Mouse (Mus musculus): Measurements from ENCODE around the gene Rxfp4. TPM values are rescaled to one million over a fixed set of nuclear protein-coding genes. Genes with fewer than 3 reads are reported as not detected.

Gene Rxfp4
- not detected in 2 replicates for polyA plus RNA-seq (2014; fragmentation: Nextera tagmentation; extraction: Ambion mirVana)

GRCm38 (mm10) chr3:88652846-88653515, at the start of gene Rxfp4:
Rxfp4 (minus strand) TSS chr3:88653142.
- Histone ChIP-seq H3K27ac (no peak within 1 kb of the TSS), H3K9me3 (ENCODE audit: control insufficient read depth, low read length) (no peaks in the 10 kb centered on the region), H3K4me2 (replicated peaks) (no peak within 1 kb of the TSS), H3K27me3 (ENCODE audit: control insufficient read depth, insufficient read depth, low read length) (no peaks in the 10 kb centered on the region), H3K36me3 (replicated peaks; ENCODE audit: control insufficient read depth, insufficient read depth) (peaks cover 8% of the 10 kb centered on the region), H3K9ac (no peak within 1 kb of the TSS), H3K4me3 (replicated peaks; ENCODE audit: low read length) (no peak within 1 kb of the TSS), H3K4me1 (replicated peaks; ENCODE audit: control insufficient read depth, insufficient read depth, low read length) (no peaks in the 10 kb centered on the region)
- DNase-seq (ENCODE audit: low spot score) (no peak), ATAC-seq (ENCODE audit: low FRiP score) (no peak)
- 94% methylated on average over 17 of the region's 17 CpGs for WGBS

DNA sequence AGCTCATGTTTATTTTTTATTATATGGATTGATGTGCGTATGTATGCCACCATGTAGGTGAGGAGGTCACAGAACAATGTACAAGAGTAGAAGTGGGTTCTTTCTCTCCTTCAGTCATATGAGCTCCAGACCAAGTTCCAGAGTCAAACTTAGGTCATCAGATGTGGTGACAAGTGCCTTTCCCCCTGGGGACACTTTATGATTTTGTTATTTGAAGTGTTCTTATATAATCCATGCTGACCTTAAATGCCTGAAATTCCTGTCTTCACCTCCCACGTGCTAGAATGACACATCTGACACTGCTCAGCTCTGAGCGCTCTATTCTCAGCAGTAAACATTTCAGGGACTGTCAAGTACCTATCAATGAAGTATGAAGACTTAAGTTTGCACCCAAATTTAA, 48.3 kb upstream of the Rxfp4 start:
- Histone ChIP-seq H3K27ac (no peak overlapping the region), H3K4me2 (replicated peaks) (no peak overlapping the region), H3K36me3 (replicated peaks; ENCODE audit: control insufficient read depth, insufficient read depth) (peaks cover 96% of the 10 kb centered on the region), H3K9ac (no peak overlapping the region), H3K9me3 (ENCODE audit: control insufficient read depth, low read length) (no peaks in the 10 kb centered on the region), H3K27me3 (ENCODE audit: control insufficient read depth, insufficient read depth, low read length) (no peaks in the 10 kb centered on the region), H3K4me1 (replicated peaks; ENCODE audit: control insufficient read depth, insufficient read depth, low read length) (no peaks in the 10 kb centered on the region), H3K4me3 (replicated peaks; ENCODE audit: low read length) (no peak overlapping the region)
- ATAC-seq (ENCODE audit: low FRiP score) = no peak
- DNase-seq (ENCODE audit: low spot score) = no peak
- WGBS = 89% methylated on average over 3 of the region's 3 CpGs

DNA sequence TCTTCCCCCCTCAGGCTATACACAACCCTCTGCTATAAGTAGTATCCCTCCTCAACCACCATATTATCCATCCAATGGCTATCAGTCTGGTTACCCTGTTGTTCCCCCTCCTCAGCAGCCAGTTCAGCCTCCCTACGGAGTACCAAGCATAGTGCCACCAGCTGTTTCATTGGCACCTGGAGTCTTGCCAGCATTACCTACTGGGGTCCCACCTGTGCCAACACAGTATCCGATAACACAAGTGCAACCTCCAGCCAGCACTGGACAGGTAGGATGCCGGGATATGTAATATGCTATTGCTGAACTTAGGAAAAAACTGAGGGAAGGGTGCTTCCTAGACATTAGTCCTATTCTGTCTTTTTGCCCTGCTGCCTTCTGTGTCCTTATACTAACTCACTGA, 47.3 kb upstream of the Rxfp4 start:
- H3K9me3 ChIP-seq (ENCODE audit: control insufficient read depth, low read length) = no peaks in the 10 kb centered on the region
- 90% methylated on average over 3 of the region's 3 CpGs for WGBS

DNA sequence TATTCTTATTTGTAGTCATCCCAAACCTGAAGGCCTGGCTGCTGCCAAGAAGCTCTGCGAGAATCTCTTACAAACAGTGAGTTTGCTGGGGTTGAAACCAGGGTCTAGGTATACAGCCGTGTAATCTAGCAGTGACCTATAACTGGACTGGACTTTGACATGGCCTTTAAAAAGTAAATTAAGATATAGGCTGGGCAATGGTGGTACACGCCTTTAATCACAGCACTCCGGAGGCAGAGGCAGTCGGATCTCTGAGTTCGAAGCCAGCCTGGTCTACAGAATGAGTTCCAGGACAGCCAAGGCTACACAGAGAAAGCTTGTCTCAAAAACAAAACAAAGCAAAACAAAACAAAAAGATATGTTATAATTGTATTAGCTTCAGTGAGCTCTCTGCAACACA, 45.9 kb upstream of the Rxfp4 start:
- Histone ChIP-seq H3K9me3 (ENCODE audit: control insufficient read depth, low read length) (no peaks in the 10 kb centered on the region), H3K9ac (no peak overlapping the region), H3K36me3 (replicated peaks; ENCODE audit: control insufficient read depth, insufficient read depth) (peaks cover 97% of the 10 kb centered on the region), H3K4me1 (replicated peaks; ENCODE audit: control insufficient read depth, insufficient read depth, low read length) (no peaks in the 10 kb centered on the region), H3K27ac (no peak overlapping the region), H3K4me3 (replicated peaks; ENCODE audit: low read length) (no peak overlapping the region), H3K27me3 (ENCODE audit: control insufficient read depth, insufficient read depth, low read length) (no peaks in the 10 kb centered on the region), H3K4me2 (replicated peaks) (no peak overlapping the region)
- ATAC-seq (ENCODE audit: low FRiP score) = no peak
- DNase-seq (ENCODE audit: low spot score) = no peak
- 96% methylated on average over 6 of the region's 6 CpGs for WGBS

More for the DNA sequence above, 47.3 kb upstream of the Rxfp4 start:
- no peaks in the 10 kb centered on the region for H3K27me3 ChIP-seq (ENCODE audit: control insufficient read depth, insufficient read depth, low read length)
- H3K36me3 ChIP-seq (replicated peaks; ENCODE audit: control insufficient read depth, insufficient read depth) = peaks cover 97% of the 10 kb centered on the region
- DNase-seq (ENCODE audit: low spot score) (no peak), ATAC-seq (ENCODE audit: low FRiP score) (no peak)
- no peak overlapping the region for H3K4me2 ChIP-seq (replicated peaks)
- no peak overlapping the region for H3K4me3 ChIP-seq (replicated peaks; ENCODE audit: low read length)
- H3K4me1 ChIP-seq (replicated peaks; ENCODE audit: control insufficient read depth, insufficient read depth, low read length) = no peaks in the 10 kb centered on the region
- no peak overlapping the region for H3K27ac ChIP-seq
- H3K9ac ChIP-seq = no peak overlapping the region

DNA sequence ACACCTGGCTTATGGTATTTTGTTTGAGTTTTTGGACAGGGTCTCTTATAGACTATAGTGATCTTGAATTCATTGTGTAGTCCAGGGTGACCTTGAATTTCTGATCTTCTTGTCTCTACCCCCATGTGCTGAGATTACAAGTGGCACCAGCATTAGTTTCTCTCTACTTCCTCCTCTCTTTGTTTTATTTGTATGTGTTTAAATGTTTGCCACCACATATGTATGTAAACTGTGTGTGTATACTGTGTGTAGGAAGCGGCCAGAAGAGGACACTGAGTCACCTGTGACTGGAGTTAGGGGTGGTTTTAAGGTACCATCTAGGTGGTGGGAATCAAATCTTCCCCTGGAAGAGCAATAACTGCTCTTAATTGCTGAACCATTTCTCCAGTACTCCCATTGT, 45.1 kb upstream of the Rxfp4 start:
- Histone ChIP-seq H3K4me1 (replicated peaks; ENCODE audit: control insufficient read depth, insufficient read depth, low read length) (no peaks in the 10 kb centered on the region), H3K9me3 (ENCODE audit: control insufficient read depth, low read length) (no peaks in the 10 kb centered on the region), H3K9ac (no peak overlapping the region), H3K27me3 (ENCODE audit: control insufficient read depth, insufficient read depth, low read length) (no peaks in the 10 kb centered on the region), H3K4me3 (replicated peaks; ENCODE audit: low read length) (no peak overlapping the region), H3K36me3 (replicated peaks; ENCODE audit: control insufficient read depth, insufficient read depth) (peaks cover 97% of the 10 kb centered on the region), H3K27ac (no peak overlapping the region), H3K4me2 (replicated peaks) (no peak overlapping the region)
- DNase-seq (ENCODE audit: low spot score) (no peak), ATAC-seq (ENCODE audit: low FRiP score) (no peak)
- WGBS = 100% methylated on average over 1 of the region's 1 CpGs

DNA sequence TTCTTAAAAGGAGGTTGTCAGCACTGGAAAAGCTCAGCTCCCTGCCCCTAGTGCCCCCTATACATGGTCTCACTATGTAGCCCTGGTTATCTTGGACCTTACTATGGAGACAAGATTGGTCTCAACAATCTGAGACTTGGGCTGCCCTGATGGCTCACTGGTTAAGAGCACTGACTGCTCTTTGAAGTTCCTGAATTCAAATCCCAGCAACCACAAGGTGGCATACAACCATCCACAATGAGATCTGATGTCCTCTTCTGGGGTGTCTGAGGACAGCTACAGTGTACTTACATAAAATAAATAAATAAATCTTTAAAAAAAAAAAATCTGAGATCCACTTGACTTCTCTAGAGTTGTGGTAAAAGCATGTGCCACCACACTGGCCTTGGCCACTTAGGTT, 42.6 kb upstream of the Rxfp4 start:
- H3K9ac ChIP-seq = no peak overlapping the region
- H3K4me1 ChIP-seq (replicated peaks; ENCODE audit: control insufficient read depth, insufficient read depth, low read length) = no peaks in the 10 kb centered on the region
- no peak overlapping the region for H3K4me2 ChIP-seq (replicated peaks)
- no peaks in the 10 kb centered on the region for H3K9me3 ChIP-seq (ENCODE audit: control insufficient read depth, low read length)
- peaks cover 99% of the 10 kb centered on the region for H3K36me3 ChIP-seq (replicated peaks; ENCODE audit: control insufficient read depth, insufficient read depth)
- no peak for DNase-seq (ENCODE audit: low spot score)
- no peak overlapping the region for H3K4me3 ChIP-seq (replicated peaks; ENCODE audit: low read length)
- no peaks in the 10 kb centered on the region for H3K27me3 ChIP-seq (ENCODE audit: control insufficient read depth, insufficient read depth, low read length)
- no peak for ATAC-seq (ENCODE audit: low FRiP score)
- no peak overlapping the region for H3K27ac ChIP-seq

DNA sequence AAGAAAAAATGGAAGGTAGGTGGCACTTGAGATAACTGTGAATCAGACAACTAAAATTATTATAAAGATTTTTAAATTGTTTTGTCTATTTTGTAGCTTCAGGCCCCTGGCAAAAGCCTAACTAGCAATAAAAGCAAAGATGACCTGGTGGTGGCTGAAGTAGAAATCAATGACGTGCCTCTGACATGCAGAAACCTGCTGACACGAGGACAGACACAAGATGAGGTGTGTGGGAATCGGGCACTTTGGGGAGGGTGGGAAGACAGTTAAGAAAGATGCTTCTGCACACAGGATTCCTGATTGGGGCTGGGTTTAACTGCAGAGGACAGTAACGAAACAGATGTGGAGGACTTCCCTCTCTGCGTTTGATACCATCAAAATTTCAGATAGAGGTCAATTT, 36.1 kb upstream of the Rxfp4 start:
- Histone ChIP-seq H3K4me1 (replicated peaks; ENCODE audit: control insufficient read depth, insufficient read depth, low read length) (peaks cover 23% of the 10 kb centered on the region), H3K9ac (no peak overlapping the region), H3K4me3 (replicated peaks; ENCODE audit: low read length) (no peak overlapping the region), H3K4me2 (replicated peaks) (no peak overlapping the region), H3K27me3 (ENCODE audit: control insufficient read depth, insufficient read depth, low read length) (no peaks in the 10 kb centered on the region), H3K27ac (no peak overlapping the region), H3K9me3 (ENCODE audit: control insufficient read depth, low read length) (no peaks in the 10 kb centered on the region), H3K36me3 (replicated peaks; ENCODE audit: control insufficient read depth, insufficient read depth) (peaks cover 69% of the 10 kb centered on the region)
- DNase-seq (ENCODE audit: low spot score) (no peak), ATAC-seq (ENCODE audit: low FRiP score) (no peak)
- 90% methylated on average over 5 of the region's 5 CpGs for WGBS

GRCm38 (mm10) chr3:88686734-88687611, 34.0 kb upstream of the Rxfp4 start:
- Histone ChIP-seq H3K36me3 (replicated peaks; ENCODE audit: control insufficient read depth, insufficient read depth) (peaks cover 48% of the 10 kb centered on the region), H3K4me2 (replicated peaks) (peak overlapping the region; percentile 99), H3K4me1 (replicated peaks; ENCODE audit: control insufficient read depth, insufficient read depth, low read length) (peaks cover 23% of the 10 kb centered on the region), H3K27me3 (ENCODE audit: control insufficient read depth, insufficient read depth, low read length) (no peaks in the 10 kb centered on the region), H3K9me3 (ENCODE audit: control insufficient read depth, low read length) (no peaks in the 10 kb centered on the region), H3K9ac (peak overlapping the region; percentile 96), H3K27ac (peak overlapping the region; percentile 98), H3K4me3 (replicated peaks; ENCODE audit: low read length) (peak overlapping the region; percentile 98)
- DNase-seq (ENCODE audit: low spot score) (no peak), ATAC-seq (ENCODE audit: low FRiP score) (no peak)
- WGBS = 58% methylated on average over 13 of the region's 13 CpGs

GRCm38 (mm10) chr3:88685958-88686451, 33.1 kb upstream of the Rxfp4 start:
- peak; percentile 78 for ATAC-seq (ENCODE audit: low FRiP score)
- H3K4me3 ChIP-seq (replicated peaks; ENCODE audit: low read length) = peak overlapping the region; percentile 98
- WGBS = under 1% methylated on average over 45 of the region's 45 CpGs
- peaks cover 39% of the 10 kb centered on the region for H3K36me3 ChIP-seq (replicated peaks; ENCODE audit: control insufficient read depth, insufficient read depth)
- H3K27ac ChIP-seq = peak overlapping the region; percentile 98
- H3K9ac ChIP-seq = peak overlapping the region; percentile 96
- peak; percentile 70 for DNase-seq (ENCODE audit: low spot score)
- H3K9me3 ChIP-seq (ENCODE audit: control insufficient read depth, low read length) = no peaks in the 10 kb centered on the region
- H3K27me3 ChIP-seq (ENCODE audit: control insufficient read depth, insufficient read depth, low read length) = no peaks in the 10 kb centered on the region
- peaks cover 23% of the 10 kb centered on the region for H3K4me1 ChIP-seq (replicated peaks; ENCODE audit: control insufficient read depth, insufficient read depth, low read length)
- H3K4me2 ChIP-seq (replicated peaks) = peak overlapping the region; percentile 99

Measured in hindbrain, embryonic 14.5 days (tissue).